Mouse (Mus musculus) retina, postnatal 1 day (tissue): ENCODE data around the gene Cyp2f2.

Source experiments
- DNase-seq: peaks from one replicate; pipeline ENCODE4 v3.0.0-alpha.2; 2012

Cyp2f2 gene

GRCm38 (mm10) chr7:27179217-27179918, 59.7 kb downstream of the Cyp2f2 start:
- DNase-seq = no peak

DNA sequence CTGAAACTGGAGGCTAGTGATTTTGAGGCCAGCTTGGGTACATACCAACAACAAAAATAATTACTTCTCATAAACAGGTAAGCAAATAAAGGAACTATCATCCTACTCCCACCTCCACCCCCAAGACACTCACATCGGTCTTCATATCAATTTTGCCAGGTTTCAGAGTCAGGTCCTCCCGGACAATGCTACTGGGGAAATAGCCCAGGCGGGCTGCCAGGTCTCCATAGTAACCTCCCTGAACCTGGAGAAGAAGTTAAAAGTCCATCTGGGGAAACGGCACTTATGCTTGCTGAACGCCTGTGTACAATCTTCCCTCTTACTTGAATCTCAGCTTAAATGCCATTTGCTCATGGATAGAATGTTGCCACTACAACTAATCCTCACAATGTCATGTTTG, 60.3 kb downstream of the Cyp2f2 start:
- no peak for DNase-seq

DNA sequence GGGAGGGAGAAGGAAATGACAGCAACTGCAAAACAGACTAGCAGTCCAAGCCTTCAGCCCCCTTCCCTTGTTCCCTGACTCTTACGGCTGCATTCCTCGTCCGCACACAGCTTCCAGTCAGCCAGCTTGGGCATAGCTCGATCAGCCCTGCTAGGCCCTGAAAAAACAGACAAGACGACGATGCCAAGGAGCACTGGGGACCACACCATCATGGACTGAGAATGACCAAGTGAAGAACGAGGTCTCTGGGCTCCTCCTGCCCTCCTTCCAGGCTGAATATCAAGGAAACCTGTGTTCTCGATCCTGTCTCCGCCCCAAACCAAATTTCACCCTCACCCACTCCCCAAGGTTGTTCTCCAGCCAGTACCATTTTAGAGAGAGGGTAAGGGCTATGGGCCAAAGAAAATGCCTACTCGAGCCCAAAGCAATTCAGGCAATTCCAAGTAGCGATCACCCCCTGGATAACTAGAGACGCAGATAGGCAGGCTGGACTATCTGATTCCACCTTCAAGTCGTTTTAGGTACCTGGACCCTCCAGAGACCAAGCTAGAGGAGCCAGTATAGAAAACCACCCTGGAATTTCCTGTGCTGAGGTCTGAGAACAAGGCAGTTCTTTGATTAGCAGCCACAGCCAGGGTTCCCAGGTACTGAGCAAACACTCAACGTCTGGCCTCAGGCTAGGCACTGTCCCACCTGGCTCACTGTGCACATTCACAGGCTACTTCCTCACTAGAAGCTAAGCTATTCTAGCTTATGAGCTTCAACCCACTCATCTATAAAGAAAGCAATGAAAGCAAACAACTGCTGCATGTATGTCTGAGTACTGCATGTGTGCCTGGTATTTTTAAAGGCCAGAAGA, 61.4 kb downstream of the Cyp2f2 start, which contains the start of the genes Gm21983 and Mia:
TSS of gene Gm21983 (minus strand) at position 250 of the 859 bp plus-strand sequence.
TSS of gene Mia (minus strand) at position 321 of the 859 bp plus-strand sequence.
- no peak for DNase-seq

DNA sequence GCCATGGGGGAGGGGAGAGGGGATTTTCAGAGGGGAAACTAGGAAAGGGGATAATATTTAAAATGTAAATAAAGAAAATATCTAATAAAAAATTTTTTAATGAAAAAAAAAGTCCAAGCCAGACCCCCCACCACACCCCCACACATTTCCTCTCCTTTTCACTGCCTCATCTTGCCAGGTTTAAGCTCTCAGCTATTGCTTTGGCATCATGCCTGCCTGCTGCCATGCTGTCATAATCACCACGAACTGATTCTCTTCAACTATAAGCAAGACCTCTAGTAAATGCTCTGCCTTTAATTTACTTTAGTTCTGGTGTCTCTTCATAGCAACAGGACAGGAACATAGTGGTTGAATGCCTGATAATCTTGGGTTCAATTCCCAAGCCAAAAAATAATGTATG, 62.8 kb downstream of the Cyp2f2 start:
- no peak for DNase-seq
